Mouse (Mus musculus): ENCODE measurements around the gene Dock4.

The Dock4 gene

GRCm38 (mm10) chr12:40893741-40894140, 448.0 kb downstream of the Dock4 start:
- no peak for DNase-seq

GRCm38 (mm10) chr12:40894695-40895094, 448.9 kb downstream of the Dock4 start:
- no peak for DNase-seq

Data from cerebellum, postnatal 14 days (tissue).